Mouse (Mus musculus) midbrain, postnatal 0 days (tissue): ENCODE measurements around the gene Sh3bp5l. TPM values are rescaled to one million over a fixed set of nuclear protein-coding genes. Genes with fewer than 3 reads are reported as not detected.
"Not testable (repeated sequence)": the region's sequence is repeated elsewhere in the genome, so short reads cannot be mapped to it uniquely, and the experiment has no call there.

ENCODE experiments used
- ATAC-seq: fragments of 200-750 bp; cut with Nextera tagmentation; 2 replicates; pipeline ENCODE4 v1.8.0; 2017; ENCODE audit warnings: moderate number of reproducible peaks, mild to moderate bottlenecking, moderate TSS enrichment, moderate library complexity; ENCODE audit not compliant: low FRiP score
- DNase-seq: peaks from one replicate; pipeline ENCODE4 v3.0.0-alpha.2; 2015; ENCODE audit warnings: low spot score
- H3K27ac ChIP-seq: fragments of 300-500 bp; sonication (generic); 2 replicates; pipeline ENCODE4 v1.5.1; 2014; ENCODE audit warnings: low read depth, mild to moderate bottlenecking, low read length, mixed read lengths
- H3K27me3 ChIP-seq: fragments of 300-500 bp; sonication (generic); 2 replicates; pipeline ENCODE4 v1.6.1; 2014; ENCODE audit warnings: low read length, control low read depth, mixed read lengths; ENCODE audit not compliant: insufficient read depth
- H3K36me3 ChIP-seq: fragments of 300-500 bp; sonication (generic); 2 replicates; pipeline ENCODE4 v1.6.1; 2014; ENCODE audit warnings: low read length, control low read depth, mixed read lengths; ENCODE audit not compliant: insufficient read depth
- H3K4me1 ChIP-seq: fragments of 300-500 bp; sonication (generic); 2 replicates; pipeline ENCODE4 v1.6.1; 2014; ENCODE audit warnings: mild to moderate bottlenecking, control low read depth, antibody characterized with exemption, low read length, mixed read lengths; ENCODE audit not compliant: insufficient read depth
- H3K4me2 ChIP-seq: fragments of 300-500 bp; sonication (generic); 2 replicates; pipeline ENCODE4 v1.6.1; 2014; ENCODE audit warnings: low read depth, mild to moderate bottlenecking, low read length, mixed read lengths; ENCODE audit not compliant: poor library complexity, severe bottlenecking
- H3K4me3 ChIP-seq: fragments of 300-500 bp; sonication (generic); 2 replicates; pipeline ENCODE4 v1.5.1; 2014; ENCODE audit warnings: low read depth, mild to moderate bottlenecking, low read length, moderate library complexity
- H3K9ac ChIP-seq: fragments of 300-500 bp; sonication (generic); replicated peaks from 2 replicates; pipeline ENCODE4 v1.6.1; 2014; ENCODE audit warnings: mild to moderate bottlenecking, low read length, moderate library complexity, mixed read lengths; ENCODE audit not compliant: poor library complexity, severe bottlenecking
- H3K9me3 ChIP-seq: fragments of 300-500 bp; sonication (generic); 2 replicates; pipeline ENCODE4 v1.6.1; 2016; ENCODE audit warnings: low read length, control low read depth
- CTCF ChIP-seq: IDR thresholded peaks from 2 replicates; pipeline ENCODE4 v1.5.1; 2016; ENCODE audit warnings: antibody characterized with exemption, mild to moderate bottlenecking
- WGBS: fragments of 180-500 bp; shearing (Covaris S2); extraction: QIAGEN DNeasy Blood & Tissue Kit; methylation state at CpG from one replicate; pipeline ENCODE4 v1.1.7; 2014; 5-methylcytosine and 5-hydroxymethylcytosine counted together
- polyA plus RNA-seq: library from polyadenylated mRNA; unstranded; fragments of >200 nt; fragmentation: Nextera tagmentation; extraction: Ambion mirVana; gene quantifications from 2 replicates; pipeline ENCODE4 v1.2.1, GENCODE M21; 2015
- total RNA-seq: library from RNA; depleted of rRNA; stranded (reverse); fragments of >200 nt; gene quantifications from 2 replicates; pipeline ENCODE4 v1.2.3, GENCODE M21; 2014

The Sh3bp5l gene
- total and polyA plus RNA-seq, 2 experiments from 2014 or later, result 42.4 to 44.0 TPM

DNA sequence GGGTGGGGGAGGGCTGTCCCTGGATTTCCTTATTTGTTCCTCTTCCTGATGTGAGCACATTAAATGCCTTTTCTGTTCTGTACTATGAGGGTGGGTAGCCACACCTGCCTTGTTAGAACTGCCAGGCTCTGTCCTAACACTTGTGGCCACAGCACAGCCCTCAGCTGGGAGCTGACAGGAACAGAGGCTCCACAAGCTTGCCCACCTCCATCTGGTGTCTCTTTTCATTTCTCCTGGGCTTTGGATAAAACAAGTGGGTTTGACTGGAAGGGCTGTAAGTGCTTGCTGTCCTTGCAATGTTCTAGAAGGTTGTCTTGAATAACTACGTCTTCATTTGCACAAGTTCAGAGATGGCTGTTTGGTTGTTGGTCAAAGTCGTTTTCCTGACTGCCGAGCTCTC is 24.4 kb downstream of the Sh3bp5l start:
- no peak overlapping the region for H3K4me3 ChIP-seq
- no peaks in the 10 kb centered on the region for H3K36me3 ChIP-seq
- no peaks in the 10 kb centered on the region for H3K9me3 ChIP-seq
- H3K27me3 ChIP-seq, result no peaks in the 10 kb centered on the region
- TF ChIP-seq CTCF, result no peak
- no peaks in the 10 kb centered on the region for H3K4me1 ChIP-seq
- DNase-seq (no peak), ATAC-seq (no peak)
- no peak overlapping the region for H3K9ac ChIP-seq
- H3K4me2 ChIP-seq, result no peak overlapping the region
- no peak overlapping the region for H3K27ac ChIP-seq
- WGBS, result 76% methylated on average over 3 of the region's 3 CpGs

DNA sequence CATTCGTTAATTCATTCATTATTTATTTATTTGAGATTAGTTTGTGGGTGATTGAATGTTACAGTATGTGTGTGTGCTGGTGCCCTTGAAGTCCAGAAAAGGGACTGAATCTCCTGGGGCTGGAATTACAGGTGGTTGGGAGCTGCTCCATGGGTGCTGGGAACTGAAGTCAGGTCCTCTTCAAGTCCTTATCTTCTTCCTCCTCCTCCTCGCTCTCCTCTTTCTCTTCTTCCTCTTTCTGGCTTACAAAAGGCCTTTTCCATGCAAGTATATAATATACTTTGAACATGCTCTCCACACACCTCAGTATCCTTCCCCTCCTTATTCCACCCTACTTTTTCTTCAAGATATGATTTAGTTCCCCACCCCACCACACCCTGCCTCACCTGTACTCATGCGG is 26.5 kb downstream of the Sh3bp5l start:
- no peaks in the 10 kb centered on the region for H3K36me3 ChIP-seq
- no peak overlapping the region for H3K27ac ChIP-seq
- no peak for ATAC-seq
- no peak for DNase-seq
- H3K27me3 ChIP-seq, result no peaks in the 10 kb centered on the region
- no peaks in the 10 kb centered on the region for H3K9me3 ChIP-seq
- H3K4me2 ChIP-seq, result no peak overlapping the region
- 95% methylated on average over 3 of the region's 3 CpGs for WGBS
- no peak for TF ChIP-seq CTCF
- no peaks in the 10 kb centered on the region for H3K4me1 ChIP-seq
- H3K4me3 ChIP-seq, result no peak overlapping the region
- no peak overlapping the region for H3K9ac ChIP-seq

DNA sequence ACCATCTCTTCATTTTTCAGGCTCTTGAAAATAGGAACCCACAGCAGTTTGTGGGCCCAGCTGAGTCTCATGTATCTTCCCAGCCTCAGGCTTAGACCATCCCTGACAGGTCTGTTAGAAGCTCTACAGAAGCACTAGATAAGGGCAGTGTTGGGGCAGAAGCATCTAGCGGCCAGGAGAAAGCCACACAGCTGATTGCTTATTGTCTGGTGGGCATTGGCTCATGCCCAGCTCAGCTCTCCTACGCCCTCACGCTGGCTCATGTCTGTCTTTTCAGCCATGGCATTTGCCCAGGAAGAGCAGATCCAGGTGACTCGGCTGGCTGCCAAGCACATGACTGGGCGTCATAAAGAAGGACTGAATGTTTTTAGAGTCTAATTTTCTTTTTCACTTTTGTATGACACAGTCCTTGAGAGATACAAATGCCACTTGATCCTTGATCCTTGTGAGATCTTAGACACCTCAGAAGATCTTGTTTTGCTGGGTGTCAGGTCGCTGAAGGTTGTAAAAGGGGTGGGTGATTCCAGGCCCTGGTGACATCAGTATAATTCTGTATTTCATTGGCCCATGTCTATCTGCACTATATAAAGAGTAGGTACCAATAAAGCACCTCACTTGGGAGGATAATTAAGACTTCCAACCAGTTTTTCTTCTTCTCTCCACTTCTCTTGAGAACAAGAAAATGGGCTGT is 27.5 kb downstream of the Sh3bp5l start:
- WGBS, result 85% methylated on average over 6 of the region's 6 CpGs
- Histone ChIP-seq H3K27me3 (no peaks in the 10 kb centered on the region), H3K4me3 (no peak overlapping the region), H3K4me1 (no peaks in the 10 kb centered on the region), H3K9ac (no peak overlapping the region), H3K9me3 (no peaks in the 10 kb centered on the region), H3K27ac (no peak overlapping the region), H3K4me2 (no peak overlapping the region), H3K36me3 (no peaks in the 10 kb centered on the region)
- no peak for DNase-seq
- no peak for TF ChIP-seq CTCF
- no peak for ATAC-seq

DNA sequence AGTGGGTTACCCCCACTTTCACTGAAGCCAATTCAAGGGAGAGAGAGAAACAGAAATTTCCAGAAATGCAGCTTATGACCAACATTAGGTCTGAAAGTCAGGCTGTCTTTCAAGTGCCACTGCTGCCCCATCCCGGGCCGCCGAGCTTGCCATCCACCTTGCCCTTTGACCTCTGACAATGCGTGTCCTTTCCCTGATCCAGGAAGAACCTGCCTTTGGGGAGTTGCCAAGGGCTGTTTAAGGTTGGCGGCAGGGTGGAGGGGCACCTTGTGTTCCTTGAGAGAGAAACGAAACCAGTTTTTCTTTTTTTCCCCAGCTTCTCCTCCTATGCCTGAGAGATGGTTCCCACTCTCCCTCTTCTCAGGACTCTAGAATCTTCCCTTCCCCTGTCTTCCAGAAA is 32.0 kb downstream of the Sh3bp5l start:
- H3K36me3 ChIP-seq, H3K9me3 ChIP-seq, H3K27ac ChIP-seq, H3K9ac ChIP-seq, H3K4me1 ChIP-seq, H3K27me3 ChIP-seq, ATAC-seq, DNase-seq, H3K4me3 ChIP-seq, H3K4me2 ChIP-seq: not testable (repeated sequence)
- no CpG with 5 or more reads among the region's 6 CpGs for WGBS

DNA sequence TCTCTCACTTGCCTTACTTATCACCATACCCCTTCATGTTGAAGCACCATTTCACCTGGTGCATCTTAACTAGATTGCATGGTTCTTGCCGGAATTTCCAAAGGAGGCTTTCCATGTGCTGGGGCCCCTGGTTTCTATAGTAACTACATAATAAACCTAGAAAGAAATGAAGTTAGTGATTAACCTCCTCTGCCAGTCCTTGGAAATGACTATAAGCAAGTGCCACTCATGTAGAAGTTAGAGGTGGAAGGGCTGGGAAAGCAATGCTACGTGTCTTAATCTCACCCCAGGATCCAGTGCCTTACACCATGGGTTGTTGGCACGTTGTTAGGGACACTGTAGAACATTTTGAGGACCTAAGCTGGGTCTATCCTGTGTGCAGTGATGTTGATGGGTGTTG is 33.9 kb downstream of the Sh3bp5l start:
- Histone ChIP-seq H3K4me3 (no peak overlapping the region), H3K4me2 (no peak overlapping the region), H3K9ac (no peak overlapping the region), H3K27ac (no peak overlapping the region), H3K36me3 (no peaks in the 10 kb centered on the region), H3K27me3 (no peaks in the 10 kb centered on the region), H3K4me1 (no peaks in the 10 kb centered on the region), H3K9me3 (no peaks in the 10 kb centered on the region)
- 59% methylated on average over 3 of the region's 3 CpGs for WGBS
- ATAC-seq (no peak), DNase-seq (no peak)
- TF ChIP-seq CTCF, result no peak

DNA sequence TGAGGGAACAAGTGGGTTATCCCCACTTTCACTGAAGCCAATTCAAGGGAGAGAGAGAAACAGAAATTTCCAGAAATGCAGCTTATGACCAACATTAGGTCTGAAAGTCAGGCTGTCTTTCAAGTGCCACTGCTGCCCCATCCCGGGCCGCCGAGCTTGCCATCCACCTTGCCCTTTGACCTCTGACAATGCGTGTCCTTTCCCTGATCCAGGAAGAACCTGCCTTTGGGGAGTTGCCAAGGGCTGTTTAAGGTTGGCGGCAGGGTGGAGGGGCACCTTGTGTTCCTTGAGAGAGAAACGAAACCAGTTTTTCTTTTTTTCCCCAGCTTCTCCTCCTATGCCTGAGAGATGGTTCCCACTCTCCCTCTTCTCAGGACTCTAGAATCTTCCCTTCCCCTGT is 35.7 kb downstream of the Sh3bp5l start:
- ATAC-seq, H3K4me3 ChIP-seq, DNase-seq, H3K27ac ChIP-seq, H3K4me2 ChIP-seq, H3K36me3 ChIP-seq, H3K9me3 ChIP-seq, H3K9ac ChIP-seq, H3K4me1 ChIP-seq, H3K27me3 ChIP-seq: not testable (repeated sequence)
- WGBS, result no CpG with 5 or more reads among the region's 6 CpGs
